ENCODE assay signal across 9 mouse cellular contexts in the genomic region with DNA sequence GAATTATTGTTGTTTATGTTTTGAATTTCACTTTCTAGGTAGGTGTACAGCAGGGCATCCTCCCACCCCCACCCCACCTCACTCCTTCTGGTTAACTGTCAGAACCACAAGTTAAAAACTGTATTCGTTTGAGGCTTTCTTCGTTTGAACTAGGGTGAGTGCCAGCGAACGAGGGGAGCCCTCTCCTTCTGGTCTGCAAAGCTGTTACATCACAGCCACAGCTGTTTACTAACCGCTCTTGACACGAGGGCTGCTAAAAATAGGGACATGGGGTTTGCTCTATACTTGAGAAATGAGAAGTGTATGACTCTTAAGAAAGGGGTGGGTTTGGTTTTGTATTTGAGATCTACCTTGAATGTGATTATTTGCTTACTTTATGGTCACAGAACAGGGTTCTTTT. TPM values are rescaled to one million over a fixed set of nuclear protein-coding genes. Genes with fewer than 3 reads are reported as not detected.
DNase-seq lines count a peak whose midpoint lies in the region; ATAC-seq and TF ChIP-seq lines count a peak whose summit lies in the region.
"Had no signal": no experiment of that assay in that cellular context is flagged by ENCODE, and none has a peak within 500 bp of the region (broad histone marks: within the 10 kb centered on the region; RNA-seq: fewer than 3 reads in every experiment).

No protein-coding gene starts in this region.

- H3K4me1 ChIP-seq in forebrain, embryonic 12.5 days, result peaks cover 13% of the 10 kb centered on the region
- H3K4me1 ChIP-seq in forebrain, postnatal 0 days (ENCODE audit: insufficient read depth), result peaks cover 15% of the 10 kb centered on the region
- H3K4me1 ChIP-seq in liver, postnatal 0 days (ENCODE audit: insufficient read depth), result peaks cover 38% of the 10 kb centered on the region
- peaks cover 25% of the 10 kb centered on the region for H3K4me1 ChIP-seq in neural tube, embryonic 15.5 days
- H3K4me1 ChIP-seq in kidney, embryonic 15.5 days, result peaks cover 14% of the 10 kb centered on the region

- TF ChIP-seq CTCF in forebrain, postnatal 0 days (IDR thresholded peaks at IDR 0.05; ENCODE audit: low read depth), result no peak
- TF ChIP-seq CTCF in liver, postnatal 0 days (IDR thresholded peaks at IDR 0.05; ENCODE audit: low read depth), result no peak

- WGBS in forebrain, embryonic 12.5 days, result 70% methylated on average over 6 of the region's 6 CpGs
- whole genome bisulfite sequencing in forebrain, postnatal 0 days, result 54% methylated on average over 6 of the region's 6 CpGs
- 7% methylated on average over 6 of the region's 6 CpGs for WGBS in liver, postnatal 0 days (ENCODE audit: insufficient replicate concordance)
- 67% methylated on average over 6 of the region's 6 CpGs for WGBS in neural tube, embryonic 15.5 days
- WGBS in kidney, embryonic 15.5 days, result 60% methylated on average over 6 of the region's 6 CpGs

- 0 out of 2 replicates have a peak overlapping the region, but pooled peaks have one; percentile 25 for H3K9ac ChIP-seq in forebrain, embryonic 12.5 days
- H3K9ac ChIP-seq in forebrain, postnatal 0 days, result no peak overlapping the region
- H3K9ac ChIP-seq in liver, postnatal 0 days (replicated peaks), result 0 out of 2 replicates have a peak overlapping the region, but pooled peaks have one; percentile 13
- H3K9ac ChIP-seq in neural tube, embryonic 15.5 days (replicated peaks), result no peak overlapping the region
- no peak overlapping the region for H3K9ac ChIP-seq in kidney, embryonic 15.5 days

- DNase-seq in forebrain, postnatal 0 days, result no peak
- peak; percentile 45 for DNase-seq in liver, postnatal 0 days
- DNase-seq in splenic B cell, adult 2 months (ENCODE audit: low read depth, low spot score), result peak; percentile 80
- no peak for DNase-seq in MN1 (ENCODE audit: low spot score)

- TF ChIP-seq EP300 in liver, postnatal 0 days (IDR thresholded peaks at IDR 0.05; ENCODE audit: low read depth), result no peak

- no peaks in the 10 kb centered on the region for H3K9me3 ChIP-seq in forebrain, embryonic 12.5 days
- H3K9me3 ChIP-seq in forebrain, postnatal 0 days (ENCODE audit: low read length), result no peaks in the 10 kb centered on the region
- no peaks in the 10 kb centered on the region for H3K9me3 ChIP-seq in liver, postnatal 0 days (ENCODE audit: low read length)
- H3K9me3 ChIP-seq in neural tube, embryonic 15.5 days (replicated peaks), result no peaks in the 10 kb centered on the region
- no peaks in the 10 kb centered on the region for H3K9me3 ChIP-seq in kidney, embryonic 15.5 days (replicated peaks)

- no peak overlapping the region for H3K4me3 ChIP-seq in forebrain, embryonic 12.5 days (replicated peaks)
- H3K4me3 ChIP-seq in forebrain, postnatal 0 days (ENCODE audit: low read depth, low read length), result no peak overlapping the region
- H3K4me3 ChIP-seq in liver, postnatal 0 days (ENCODE audit: low read depth, low read length), result no peak overlapping the region
- no peak overlapping the region for H3K4me3 ChIP-seq in neural tube, embryonic 15.5 days (replicated peaks)
- no peak overlapping the region for H3K4me3 ChIP-seq in kidney, embryonic 15.5 days (replicated peaks)

- ATAC-seq in forebrain, embryonic 12.5 days (ENCODE audit: low FRiP score), result no peak
- ATAC-seq in forebrain, postnatal 0 days, result no peak
- ATAC-seq in granulocyte monocyte progenitor cell, adult 5-6 weeks (replicated peaks; ENCODE audit: poor library complexity, severe bottlenecking), result peak; percentile 78
- no peak for ATAC-seq in liver, postnatal 0 days
- ATAC-seq in neural tube, embryonic 15.5 days (ENCODE audit: low FRiP score), result no peak
- ATAC-seq in kidney, embryonic 15.5 days (replicated peaks; ENCODE audit: low FRiP score), result no peak

- no peaks in the 10 kb centered on the region for H3K27me3 ChIP-seq in forebrain, embryonic 12.5 days
- no peaks in the 10 kb centered on the region for H3K27me3 ChIP-seq in forebrain, postnatal 0 days (ENCODE audit: insufficient read depth, low read length)
- no peaks in the 10 kb centered on the region for H3K27me3 ChIP-seq in liver, postnatal 0 days (ENCODE audit: insufficient read depth, low read length)
- H3K27me3 ChIP-seq in splenic B cell, adult 2 months (ENCODE audit: control insufficient read depth, insufficient read depth, low read length, poor library complexity, severe bottlenecking), result no peaks in the 10 kb centered on the region
- no peaks in the 10 kb centered on the region for H3K27me3 ChIP-seq in neural tube, embryonic 15.5 days (replicated peaks)
- H3K27me3 ChIP-seq in kidney, embryonic 15.5 days, result no peaks in the 10 kb centered on the region

- H3K36me3 ChIP-seq in forebrain, embryonic 12.5 days (replicated peaks), result no peaks in the 10 kb centered on the region
- H3K36me3 ChIP-seq in forebrain, postnatal 0 days (ENCODE audit: insufficient read depth), result no peaks in the 10 kb centered on the region
- H3K36me3 ChIP-seq in liver, postnatal 0 days (replicated peaks; ENCODE audit: insufficient read depth, low read length), result 0 out of 2 replicates have a peak, but pooled peaks cover 6% of the 10 kb centered on the region
- H3K36me3 ChIP-seq in splenic B cell, adult 2 months (ENCODE audit: control insufficient read depth, insufficient read depth, low read length, poor library complexity, severe bottlenecking), result no peaks in the 10 kb centered on the region
- H3K36me3 ChIP-seq in neural tube, embryonic 15.5 days, result no peaks in the 10 kb centered on the region
- no peaks in the 10 kb centered on the region for H3K36me3 ChIP-seq in kidney, embryonic 15.5 days

- no peak overlapping the region for H3K4me2 ChIP-seq in forebrain, embryonic 12.5 days
- no peak overlapping the region for H3K4me2 ChIP-seq in forebrain, postnatal 0 days (ENCODE audit: low read depth)
- H3K4me2 ChIP-seq in liver, postnatal 0 days (ENCODE audit: low read depth, low read length), result peak overlapping the region; percentile 90
- no peak overlapping the region for H3K4me2 ChIP-seq in neural tube, embryonic 15.5 days
- H3K4me2 ChIP-seq in kidney, embryonic 15.5 days, result no peak overlapping the region

- H3K27ac ChIP-seq in forebrain, embryonic 12.5 days, result no peak overlapping the region
- H3K27ac ChIP-seq in forebrain, postnatal 0 days (ENCODE audit: low read depth, low read length), result no peak overlapping the region
- peak overlapping the region; percentile 61 for H3K27ac ChIP-seq in liver, postnatal 0 days (ENCODE audit: low read depth)
- H3K27ac ChIP-seq in neural tube, embryonic 15.5 days (replicated peaks), result no peak overlapping the region
- no peak overlapping the region for H3K27ac ChIP-seq in kidney, embryonic 15.5 days

RNA-seq across cellular contexts. Expression of gene Pcyt1a, which starts 3.3 kb away (rescaled TPM):
- 42.7 and 45.6 TPM in 2 replicates for polyA plus RNA-seq in forebrain, embryonic 12.5 days (2016; fragmentation: Nextera tagmentation; extraction: Ambion mirVana)
- 38.4 and 47.6 TPM in 2 replicates for total RNA-seq in forebrain, postnatal 0 days (2014; rRNA removed)
- 44.6 and 47.6 TPM in 2 replicates for polyA plus RNA-seq in forebrain, postnatal 0 days (2015; fragmentation: Nextera tagmentation; extraction: Ambion mirVana)
- total RNA-seq in granulocyte monocyte progenitor cell, adult 5-6 weeks (2014; fragmentation: Nextera tagmentation), result 53.2 and 65.3 TPM in 2 replicates
- total RNA-seq in granulocyte monocyte progenitor cell, adult 5-6 weeks (2017), result 79.3 and 90.5 TPM in 2 replicates
- 25.4 and 32.9 TPM in 2 replicates for polyA plus RNA-seq in liver, postnatal 0 days (2015; fragmentation: Nextera tagmentation; extraction: Ambion mirVana)
- 44.2 and 46.0 TPM in 2 replicates for polyA plus RNA-seq in neural tube, embryonic 15.5 days (2015; fragmentation: Nextera tagmentation; extraction: Ambion mirVana)
- 35.8 and 41.3 TPM in 2 replicates for polyA plus RNA-seq in kidney, embryonic 15.5 days (2015; fragmentation: Nextera tagmentation; extraction: Ambion mirVana)

RNA-seq across cellular contexts. Expression of gene Tctex1d2, which starts 14.6 kb away (rescaled TPM):
- 31.8 and 34.6 TPM in 2 replicates for polyA plus RNA-seq in forebrain, embryonic 12.5 days (2016; fragmentation: Nextera tagmentation; extraction: Ambion mirVana)
- 20.5 and 21.8 TPM in 2 replicates for total RNA-seq in forebrain, postnatal 0 days (2014; rRNA removed)
- 58.2 and 63.2 TPM in 2 replicates for polyA plus RNA-seq in forebrain, postnatal 0 days (2015; fragmentation: Nextera tagmentation; extraction: Ambion mirVana)
- 41.4 and 54.7 TPM in 2 replicates for total RNA-seq in granulocyte monocyte progenitor cell, adult 5-6 weeks (2014; fragmentation: Nextera tagmentation)
- total RNA-seq in granulocyte monocyte progenitor cell, adult 5-6 weeks (2017), result 31.5 and 49.4 TPM in 2 replicates
- polyA plus RNA-seq in liver, postnatal 0 days (2015; fragmentation: Nextera tagmentation; extraction: Ambion mirVana), result 6.6 and 6.9 TPM in 2 replicates
- polyA plus RNA-seq in neural tube, embryonic 15.5 days (2015; fragmentation: Nextera tagmentation; extraction: Ambion mirVana), result 39.6 and 41.5 TPM in 2 replicates
- 32.0 and 33.6 TPM in 2 replicates for polyA plus RNA-seq in kidney, embryonic 15.5 days (2015; fragmentation: Nextera tagmentation; extraction: Ambion mirVana)

RNA-seq across cellular contexts. Expression of gene Tm4sf19, which starts 33.8 kb away (rescaled TPM):
- polyA plus RNA-seq in forebrain, embryonic 12.5 days (2016; fragmentation: Nextera tagmentation; extraction: Ambion mirVana), result not detected in 2 replicates
- 0.48 TPM in 1 of 2 replicates, not detected in the other for total RNA-seq in forebrain, postnatal 0 days (2014; rRNA removed)
- not detected in 2 replicates for polyA plus RNA-seq in forebrain, postnatal 0 days (2015; fragmentation: Nextera tagmentation; extraction: Ambion mirVana)
- total RNA-seq in granulocyte monocyte progenitor cell, adult 5-6 weeks (2014; fragmentation: Nextera tagmentation), result not detected in 2 replicates
- total RNA-seq in granulocyte monocyte progenitor cell, adult 5-6 weeks (2017), result not detected in 2 replicates
- not detected in 2 replicates for polyA plus RNA-seq in liver, postnatal 0 days (2015; fragmentation: Nextera tagmentation; extraction: Ambion mirVana)
- polyA plus RNA-seq in neural tube, embryonic 15.5 days (2015; fragmentation: Nextera tagmentation; extraction: Ambion mirVana), result not detected in 2 replicates
- polyA plus RNA-seq in kidney, embryonic 15.5 days (2015; fragmentation: Nextera tagmentation; extraction: Ambion mirVana), result 0.55 TPM in 1 of 2 replicates, not detected in the other

RNA-seq across cellular contexts. Expression of gene Slc51a, which starts 53.6 kb away (rescaled TPM):
- polyA plus RNA-seq in forebrain, embryonic 12.5 days (2016; fragmentation: Nextera tagmentation; extraction: Ambion mirVana), result 0.27 and 0.40 TPM in 2 replicates
- not detected in 2 replicates for total RNA-seq in forebrain, postnatal 0 days (2014; rRNA removed)
- 0.13 and 0.25 TPM in 2 replicates for polyA plus RNA-seq in forebrain, postnatal 0 days (2015; fragmentation: Nextera tagmentation; extraction: Ambion mirVana)
- not detected in 2 replicates for total RNA-seq in granulocyte monocyte progenitor cell, adult 5-6 weeks (2014; fragmentation: Nextera tagmentation)
- 0.05 and 0.30 TPM in 2 replicates for total RNA-seq in granulocyte monocyte progenitor cell, adult 5-6 weeks (2017)
- polyA plus RNA-seq in liver, postnatal 0 days (2015; fragmentation: Nextera tagmentation; extraction: Ambion mirVana), result 0.81 and 1.0 TPM in 2 replicates
- 0.13 and 7.8 TPM in 2 replicates for polyA plus RNA-seq in neural tube, embryonic 15.5 days (2015; fragmentation: Nextera tagmentation; extraction: Ambion mirVana)
- 2.1 and 2.2 TPM in 2 replicates for polyA plus RNA-seq in kidney, embryonic 15.5 days (2015; fragmentation: Nextera tagmentation; extraction: Ambion mirVana)
- total RNA-seq: left cerebral cortex, postnatal 10 days had no signal

Comparison
In these comparisons a context has a peak if more than half of its experiments do, and no peak if none do; other contexts are left out.
1. H3K9ac ChIP-seq: peak in forebrain, embryonic 12.5 days (single experiment) and liver, postnatal 0 days (single experiment); none in forebrain, postnatal 0 days (single experiment), neural tube, embryonic 15.5 days (single experiment) and kidney, embryonic 15.5 days (single experiment).
2. DNase-seq: peak in liver, postnatal 0 days (single experiment) and splenic B cell, adult 2 months (single experiment); none in forebrain, postnatal 0 days (single experiment) and MN1 (single experiment).